Mouse (Mus musculus): ENCODE measurements around the gene Akt2. TPM values are rescaled to one million over a fixed set of nuclear protein-coding genes. Genes with fewer than 3 reads are reported as not detected.

Akt2 gene
- total and polyA plus RNA-seq, 3 experiments: 73.5 to 127 TPM; not detected in 1

DNA sequence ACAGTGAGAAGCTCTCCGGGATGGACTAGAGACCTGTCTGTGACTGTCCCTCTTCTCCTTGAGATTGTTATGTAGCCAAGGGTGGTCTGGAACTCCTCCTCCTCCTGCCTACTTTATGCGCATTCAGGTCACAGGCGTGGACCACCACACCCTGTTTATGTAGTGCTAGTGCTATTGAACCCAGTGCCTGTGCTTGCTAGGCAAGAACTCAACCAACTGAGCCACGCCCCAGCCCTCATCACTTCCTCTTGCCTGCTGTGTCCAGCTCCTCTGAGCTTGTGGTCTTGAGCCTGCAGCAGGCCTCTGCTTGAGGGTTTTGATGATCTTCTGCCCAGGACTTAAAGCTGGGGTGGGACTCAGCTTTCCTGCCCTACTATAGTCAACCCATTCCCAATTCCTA, 19.2 kb upstream of the Akt2 start:
- DNase-seq (ENCODE audit: low read depth, low spot score): no peak
- Histone ChIP-seq H3K9ac (ENCODE audit: control insufficient read depth, low read depth, low read length, poor library complexity, severe bottlenecking) (no peak overlapping the region), H3K9me3 (replicated peaks; ENCODE audit: insufficient read depth, low read length) (no peaks in the 10 kb centered on the region), H3K4me3 (ENCODE audit: control insufficient read depth in 1 of 2, insufficient read depth in 1 of 2, low read depth in 2 of 2, low read length in 2 of 2) (no peak overlapping the region), H3K27ac (ENCODE audit: control insufficient read depth, low read depth, low read length) (no peak overlapping the region), H3K79me2 (ENCODE audit: control insufficient read depth, insufficient read depth, low read length, poor library complexity) (no peaks in the 10 kb centered on the region), H3K36me3 (ENCODE audit: control insufficient read depth in 1 of 2, insufficient read depth in 2 of 2, low read length in 2 of 2) (peaks cover 0 to 13% of the 10 kb centered on the region in 2 experiments; a peak in 3 of 4 replicates), H3K27me3 (ENCODE audit: control insufficient read depth in 1 of 2, insufficient read depth in 2 of 2, low read length in 2 of 2) (no peaks in the 10 kb centered on the region), H3K4me1 (ENCODE audit: control insufficient read depth in 1 of 2, insufficient read depth in 2 of 2, low read length in 2 of 2) (no peaks in the 10 kb centered on the region)
- TF ChIP-seq UBTF (IDR thresholded peaks at IDR 0.05; ENCODE audit: borderline replicate concordance, insufficient read depth, low read depth, low read length) (no peak), CHD1 (IDR thresholded peaks at IDR 0.05; ENCODE audit: low read depth, low read length) (no peak), ELF1 (IDR thresholded peaks at IDR 0.05; ENCODE audit: low read depth, low read length) (no peak), MXI1 (IDR thresholded peaks at IDR 0.05; ENCODE audit: low read depth, low read length) (no peak), ETS1 (IDR thresholded peaks at IDR 0.05; ENCODE audit: low read depth, low read length) (no peak)

DNA sequence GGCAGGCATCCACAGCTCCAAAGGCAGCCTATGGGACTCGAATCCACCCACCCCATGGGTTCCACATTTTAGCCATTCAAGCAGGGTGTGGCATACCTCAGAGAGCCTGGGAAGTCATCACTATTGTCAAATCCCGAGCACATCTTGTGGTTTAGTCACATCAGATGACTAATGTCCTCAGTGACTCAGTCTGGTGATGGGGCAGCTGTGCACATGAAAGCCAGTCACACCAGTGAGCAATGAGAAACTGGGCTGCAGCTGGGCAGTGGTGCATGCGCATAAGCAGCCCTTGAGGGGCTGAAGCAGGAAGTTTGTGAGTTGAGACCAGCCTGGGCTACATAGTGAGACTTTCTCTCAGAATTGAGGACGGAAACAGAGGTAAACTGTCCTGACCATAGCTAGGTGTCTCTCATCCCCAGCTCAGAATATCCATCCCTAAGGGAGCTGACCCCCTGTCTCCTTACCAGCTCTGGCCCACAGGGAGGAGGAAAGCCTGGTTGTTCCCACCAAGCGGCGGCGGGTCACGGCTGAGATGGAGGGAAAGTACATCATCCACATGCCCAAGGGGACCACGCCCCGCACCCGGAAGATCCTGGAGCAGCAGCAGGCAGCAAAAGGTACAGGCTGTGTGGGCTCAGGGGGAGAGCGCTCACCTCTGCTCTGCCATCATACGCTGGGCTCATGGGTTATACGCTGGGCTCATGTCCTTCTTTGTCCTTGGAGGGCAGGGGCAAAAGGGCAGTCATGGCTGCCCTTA, 17.1 kb upstream of the Akt2 start:
- Histone ChIP-seq H3K27ac (ENCODE audit: control insufficient read depth, low read depth, low read length) (no peak overlapping the region), H3K4me1 (ENCODE audit: control insufficient read depth in 1 of 2, insufficient read depth in 2 of 2, low read length in 2 of 2) (no peaks in the 10 kb centered on the region), H3K27me3 (ENCODE audit: control insufficient read depth in 1 of 2, insufficient read depth in 2 of 2, low read length in 2 of 2) (no peaks in the 10 kb centered on the region), H3K79me2 (ENCODE audit: control insufficient read depth, insufficient read depth, low read length, poor library complexity) (no peaks in the 10 kb centered on the region), H3K9me3 (replicated peaks; ENCODE audit: insufficient read depth, low read length) (no peaks in the 10 kb centered on the region), H3K4me3 (ENCODE audit: control insufficient read depth in 1 of 2, insufficient read depth in 1 of 2, low read depth in 2 of 2, low read length in 2 of 2) (no peak overlapping the region), H3K36me3 (ENCODE audit: control insufficient read depth in 1 of 2, insufficient read depth in 2 of 2, low read length in 2 of 2) (peaks cover 0 to 9% of the 10 kb centered on the region in 2 experiments; a peak in 3 of 4 replicates), H3K9ac (ENCODE audit: control insufficient read depth, low read depth, low read length, poor library complexity, severe bottlenecking) (no peak overlapping the region)
- peak; percentile 40 for DNase-seq (ENCODE audit: low read depth, low spot score)
- no peak for TF ChIP-seq KAT2A (conservative IDR thresholded peaks at IDR 0.05; ENCODE audit: low read depth, low read length)
- no peak for TF ChIP-seq ZNF384 (IDR thresholded peaks at IDR 0.05; ENCODE audit: low read depth, low read length)
- TF ChIP-seq ELF1 (IDR thresholded peaks at IDR 0.05; ENCODE audit: low read depth, low read length): no peak
- TF ChIP-seq CHD2 (IDR thresholded peaks at IDR 0.05; ENCODE audit: low read length): no peak
- TF ChIP-seq BHLHE40 (IDR thresholded peaks at IDR 0.05; ENCODE audit: borderline replicate concordance, low read depth, low read length): no peak
- no peak for TF ChIP-seq TCF12 (IDR thresholded peaks at IDR 0.05; ENCODE audit: low read depth, low read length)
- no peak for TF ChIP-seq NELFE (IDR thresholded peaks at IDR 0.05; ENCODE audit: low read depth, low read length)
- no peak for TF ChIP-seq POLR2A (IDR thresholded peaks at IDR 0.05; ENCODE audit: control insufficient read depth in 1 of 2, insufficient read depth in 1 of 2, low read depth in 1 of 2, low read length in 2 of 2, poor library complexity in 1 of 2)
- TF ChIP-seq MYC (IDR thresholded peaks at IDR 0.05; ENCODE audit: low read depth, low read length): no peak
- no peak for TF ChIP-seq E2F4 (IDR thresholded peaks at IDR 0.05; ENCODE audit: borderline replicate concordance, low read depth, low read length)
- no peak for TF ChIP-seq RCOR1 (IDR thresholded peaks at IDR 0.05; ENCODE audit: low read depth, low read length)
- TF ChIP-seq USF1 (IDR thresholded peaks at IDR 0.05; ENCODE audit: low read depth, low read length): no peak
- no peak for TF ChIP-seq ZKSCAN1 (IDR thresholded peaks at IDR 0.05; ENCODE audit: low read depth, low read length)
- TF ChIP-seq MAZ (IDR thresholded peaks at IDR 0.05; ENCODE audit: low read depth, low read length): no peak
- TF ChIP-seq MAFK (IDR thresholded peaks at IDR 0.05; ENCODE audit: borderline replicate concordance, low read depth, low read length): no peak
